Mouse (Mus musculus): ENCODE measurements at regions not wholly inside any gene's neighbourhood (a gene's known extent, or its start where the extent isn't known, plus 50 kb on each side); places are given as distances from the start of the nearest gene placed in this dataset.

- TF ChIP-seq CTCF (conservative IDR thresholded peaks at IDR 0.05; ENCODE audit: low read length): no peak
- no peak for TF ChIP-seq POU5F1 (IDR thresholded peaks at IDR 0.05; ENCODE audit: borderline replicate concordance, low read length)
- TF ChIP-seq NANOG (IDR thresholded peaks at IDR 0.05; ENCODE audit: borderline replicate concordance, low read length): no peak
Observed at GRCm38 (mm10) chr1:35348294-35348693, 498.5 kb downstream of the Plekhb2 start.

Measured in E14TG2a.4 (cell line).